Mouse (Mus musculus) liver, postnatal 0 days (tissue): Measurements from ENCODE around the gene Tmem30b. TPM values are rescaled to one million over a fixed set of nuclear protein-coding genes. Genes with fewer than 3 reads are reported as not detected.
"Not testable (repeated sequence)": the region's sequence is repeated elsewhere in the genome, so short reads cannot be mapped to it uniquely, and the experiment has no call there.

Source experiments
- ATAC-seq: fragments of 200-750 bp; cut with Nextera tagmentation; 2 replicates; pipeline ENCODE4 v1.8.0; 2017; ENCODE audit warnings: mild to moderate bottlenecking, moderate library complexity
- DNase-seq: peaks from one replicate; pipeline ENCODE4 v3.0.0-alpha.2; 2016
- H3K27ac ChIP-seq: fragments of 300-500 bp; sonication (generic); 2 replicates; pipeline ENCODE4 v1.5.1; 2014; ENCODE audit warnings: antibody characterized with exemption, moderate library complexity, mild to moderate bottlenecking, low read depth
- H3K27me3 ChIP-seq: fragments of 300-500 bp; sonication (generic); 2 replicates; pipeline ENCODE4 v1.6.1; 2014; ENCODE audit warnings: low read length, control low read depth, mixed read lengths; ENCODE audit not compliant: insufficient read depth
- H3K36me3 ChIP-seq: fragments of 300-500 bp; sonication (generic); replicated peaks from 2 replicates; pipeline ENCODE4 v1.6.1; 2014; ENCODE audit warnings: mild to moderate bottlenecking, control low read depth, low read length, moderate library complexity, mixed read lengths; ENCODE audit not compliant: insufficient read depth
- H3K4me1 ChIP-seq: fragments of 300-500 bp; sonication (generic); 2 replicates; pipeline ENCODE4 v1.6.1; 2014; ENCODE audit warnings: antibody characterized with exemption, mild to moderate bottlenecking, control low read depth; ENCODE audit not compliant: insufficient read depth
- H3K4me2 ChIP-seq: fragments of 300-500 bp; sonication (generic); 2 replicates; pipeline ENCODE4 v1.6.1; 2014; ENCODE audit warnings: low read depth, mild to moderate bottlenecking, low read length, moderate library complexity, mixed read lengths
- H3K4me3 ChIP-seq: fragments of 300-500 bp; sonication (generic); 2 replicates; pipeline ENCODE4 v1.5.1; 2014; ENCODE audit warnings: low read depth, low read length
- H3K9ac ChIP-seq: fragments of 300-500 bp; sonication (generic); replicated peaks from 2 replicates; pipeline ENCODE4 v1.6.1; 2014; ENCODE audit warnings: mild to moderate bottlenecking, moderate library complexity
- H3K9me3 ChIP-seq: fragments of 300-500 bp; sonication (generic); 2 replicates; pipeline ENCODE4 v1.6.1; 2016; ENCODE audit warnings: mild to moderate bottlenecking, control low read depth, low read length, mixed read lengths
- CTCF ChIP-seq: sonication (generic); IDR thresholded peaks from 2 replicates; pipeline ENCODE4 v1.5.1; 2016; ENCODE audit warnings: antibody characterized with exemption, low read depth
- EP300 ChIP-seq: IDR thresholded peaks from 2 replicates; pipeline ENCODE4 v1.6.1; 2016; ENCODE audit warnings: antibody characterized with exemption, low read depth, mild to moderate bottlenecking
- WGBS: fragments of 180-500 bp; shearing (Covaris S2); extraction: QIAGEN DNeasy Blood & Tissue Kit; methylation state at CpG from one replicate; pipeline ENCODE4 v1.1.7; 2014; ENCODE audit not compliant: insufficient replicate concordance; 5-methylcytosine and 5-hydroxymethylcytosine counted together
- polyA plus RNA-seq: library from polyadenylated mRNA; unstranded; fragments of >200 nt; fragmentation: Nextera tagmentation; extraction: Ambion mirVana; gene quantifications from 2 replicates; pipeline ENCODE4 v1.2.1, GENCODE M21; 2015

Gene Tmem30b
- polyA plus RNA-seq, 1 experiment from 2014 or later, result 40.7 TPM

- Histone ChIP-seq H3K4me3 (no peak overlapping the region), H3K36me3 (no peaks in the 10 kb centered on the region), H3K27me3 (peaks cover 22% of the 10 kb centered on the region), H3K4me2 (no peak overlapping the region), H3K27ac (no peak overlapping the region), H3K9ac (no peak overlapping the region), H3K4me1 (peaks cover 12% of the 10 kb centered on the region; the same call in 1 of the 2 replicates), H3K9me3 (no peaks in the 10 kb centered on the region)
- WGBS, result 76% methylated on average over 7 of the region's 7 CpGs
- ATAC-seq, result no peak
- DNase-seq, result no peak
- TF ChIP-seq CTCF (no peak), EP300 (no peak)
Observed at GRCm38 (mm10) chr12:73580811-73581210, 34.6 kb upstream of the Tmem30b start.

GRCm38 (mm10) chr12:73578141-73578540, 31.9 kb upstream of the Tmem30b start:
- DNase-seq, result no peak
- 49% methylated on average over 6 of the region's 6 CpGs for WGBS
- no peak for TF ChIP-seq CTCF
- TF ChIP-seq EP300, result no peak

GRCm38 (mm10) chr12:73574632-73575031, 28.4 kb upstream of the Tmem30b start:
- no peaks in the 10 kb centered on the region for H3K27me3 ChIP-seq
- H3K27ac ChIP-seq, result no peak overlapping the region
- H3K4me2 ChIP-seq, result 0 out of 2 replicates have a peak overlapping the region, but pooled peaks have one; percentile 35
- no peaks in the 10 kb centered on the region for H3K9me3 ChIP-seq
- no peak overlapping the region for H3K9ac ChIP-seq
- 21% methylated on average over 15 of the region's 15 CpGs for WGBS
- H3K36me3 ChIP-seq, result no peaks in the 10 kb centered on the region
- no peak for ATAC-seq
- H3K4me1 ChIP-seq, result peaks cover 2% of the 10 kb centered on the region; the same call in 1 of the 2 replicates
- TF ChIP-seq EP300 (no peak), CTCF (no peak)
- H3K4me3 ChIP-seq, result no peak overlapping the region
- DNase-seq, result no peak

More at GRCm38 (mm10) chr12:73578141-73578540, 31.9 kb upstream of the Tmem30b start:
- no peaks in the 10 kb centered on the region for H3K27me3 ChIP-seq
- no peak for ATAC-seq
- no peaks in the 10 kb centered on the region for H3K36me3 ChIP-seq
- H3K9me3 ChIP-seq, result no peaks in the 10 kb centered on the region
- no peak overlapping the region for H3K4me3 ChIP-seq
- peaks cover 2% of the 10 kb centered on the region; the same call in 1 of the 2 replicates for H3K4me1 ChIP-seq
- H3K4me2 ChIP-seq, result no peak overlapping the region
- no peak overlapping the region for H3K9ac ChIP-seq
- H3K27ac ChIP-seq, result no peak overlapping the region

- Histone ChIP-seq H3K27ac (no peak overlapping the region), H3K4me3 (no peak overlapping the region), H3K4me1 (peaks cover 6% of the 10 kb centered on the region; the same call in 1 of the 2 replicates), H3K9ac (no peak overlapping the region), H3K36me3 (no peaks in the 10 kb centered on the region), H3K27me3 (no peaks in the 10 kb centered on the region), H3K4me2 (peak overlapping the region; percentile 65; the same call in 1 of the 2 replicates), H3K9me3 (no peaks in the 10 kb centered on the region)
- DNase-seq (no peak), ATAC-seq (no peak)
- TF ChIP-seq EP300, result no peak
- no peak for TF ChIP-seq CTCF
- WGBS, result 59% methylated on average over 11 of the region's 11 CpGs
Observed at GRCm38 (mm10) chr12:73565620-73565969, 19.4 kb upstream of the Tmem30b start.

- Histone ChIP-seq H3K9ac (no peak overlapping the region), H3K27me3 (no peaks in the 10 kb centered on the region), H3K4me3 (peak overlapping the region; percentile 27), H3K27ac (no peak overlapping the region), H3K36me3 (no peaks in the 10 kb centered on the region), H3K9me3 (no peaks in the 10 kb centered on the region), H3K4me1 (peaks cover 6% of the 10 kb centered on the region; the same call in 1 of the 2 replicates), H3K4me2 (peak overlapping the region; percentile 65)
- no peak for DNase-seq
- 12% methylated on average over 21 of the region's 21 CpGs for WGBS
- no peak for ATAC-seq
- TF ChIP-seq CTCF (peak; percentile 50), EP300 (no peak)
Observed at GRCm38 (mm10) chr12:73564795-73565619, 18.8 kb upstream of the Tmem30b start.

GRCm38 (mm10) chr12:73564176-73564575, 18.0 kb upstream of the Tmem30b start:
- no peaks in the 10 kb centered on the region for H3K27me3 ChIP-seq
- H3K27ac ChIP-seq, result no peak overlapping the region
- H3K9me3 ChIP-seq, result no peaks in the 10 kb centered on the region
- 29% methylated on average over 10 of the region's 10 CpGs for whole genome bisulfite sequencing
- H3K4me1 ChIP-seq, result peaks cover 6% of the 10 kb centered on the region; the same call in 1 of the 2 replicates
- no peak for DNase-seq
- no peak overlapping the region for H3K9ac ChIP-seq
- TF ChIP-seq CTCF, result no peak
- TF ChIP-seq EP300, result no peak
- no peaks in the 10 kb centered on the region for H3K36me3 ChIP-seq
- H3K4me2 ChIP-seq, result no peak overlapping the region
- H3K4me3 ChIP-seq, result no peak overlapping the region
- ATAC-seq, result no peak

GRCm38 (mm10) chr12:73563122-73563521, 16.9 kb upstream of the Tmem30b start:
- not testable (repeated sequence) for H3K36me3 ChIP-seq, H3K4me2 ChIP-seq, H3K27ac ChIP-seq, H3K4me1 ChIP-seq, ATAC-seq, DNase-seq, H3K4me3 ChIP-seq, H3K9me3 ChIP-seq, H3K27me3 ChIP-seq, H3K9ac ChIP-seq
- 78% methylated on average over 6 of the region's 6 CpGs for WGBS
